Mouse (Mus musculus) megakaryocyte, embryonic 14.5 days (primary cell): ENCODE results near the gene Dynlrb1.

Experiments
- FLI1 ChIP-seq: IDR thresholded peaks from 2 replicates; pipeline ENCODE4 v1.6.1; 2012; ENCODE audit warnings: low read length, inconsistent platforms, mixed read lengths
- GATA1 ChIP-seq: IDR thresholded peaks from 3 replicates; pipeline ENCODE4 v1.6.1; 2012; ENCODE audit warnings: mixed read lengths, low read length, inconsistent platforms, borderline replicate concordance

DNA sequence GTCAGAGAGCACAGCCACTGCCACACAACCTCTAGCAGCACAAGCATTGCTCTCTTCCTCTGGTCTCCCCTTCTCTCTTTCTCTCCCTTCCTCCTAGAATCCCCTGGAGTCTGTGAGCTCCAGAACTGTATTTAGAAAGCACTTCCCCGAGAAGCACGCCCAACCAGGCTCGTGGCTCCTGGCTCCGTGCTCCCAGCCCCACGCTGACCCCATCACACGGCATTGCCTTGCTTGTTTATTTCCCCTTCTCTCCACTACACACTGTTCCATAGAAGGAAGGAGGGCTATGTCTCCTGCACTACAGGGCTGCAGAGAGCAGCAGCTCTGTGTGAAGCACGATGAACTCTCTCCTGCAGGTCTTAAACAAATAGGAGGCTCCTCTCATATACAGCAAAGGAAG, 48.3 kb downstream of the Dynlrb1 start:
- TF ChIP-seq GATA1 (no peak), FLI1 (no peak)
